Mouse (Mus musculus): Measurements from ENCODE around the gene Amdhd1. TPM values are rescaled to one million over a fixed set of nuclear protein-coding genes. Genes with fewer than 3 reads are reported as not detected.

The Amdhd1 gene
- polyA plus RNA-seq, 1 experiment from 2014 or later, result 0.43 TPM

DNA sequence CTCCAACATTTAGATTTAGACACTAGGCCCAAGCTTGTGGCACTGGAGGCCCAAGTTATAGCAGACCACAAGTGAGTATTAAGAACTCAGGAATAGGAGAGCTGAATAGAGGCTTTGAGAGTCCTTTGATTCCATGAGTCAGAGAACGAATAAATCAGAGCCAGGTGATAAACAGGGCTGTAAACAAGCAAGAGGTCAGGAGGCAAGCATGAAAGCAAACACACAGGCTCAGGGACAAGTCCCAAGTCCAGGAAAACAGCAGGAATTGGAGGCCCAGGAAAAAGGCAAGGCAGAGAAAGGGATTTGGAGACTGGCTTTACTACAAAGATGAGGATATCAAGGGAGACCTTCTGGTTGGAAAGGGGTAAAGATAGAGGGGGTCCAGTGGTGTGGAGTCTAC, 14.5 kb downstream of the Amdhd1 start:
- DNase-seq (ENCODE audit: low spot score) (no peak), ATAC-seq (ENCODE audit: insufficient number of reproducible peaks, low FRiP score, low TSS enrichment, low read depth) (no peak)
- Histone ChIP-seq H3K4me3 (ENCODE audit: low read depth, low read length) (no peak overlapping the region), H3K4me2 (ENCODE audit: low read depth, severe bottlenecking) (no peak overlapping the region), H3K9me3 (ENCODE audit: control insufficient read depth, low read length) (no peaks in the 10 kb centered on the region), H3K27ac (replicated peaks; ENCODE audit: low read depth, low read length) (no peak overlapping the region), H3K9ac (ENCODE audit: low read length) (no peak overlapping the region), H3K4me1 (ENCODE audit: control insufficient read depth, insufficient read depth, low read length) (no peaks in the 10 kb centered on the region), H3K27me3 (ENCODE audit: control insufficient read depth, insufficient read depth, low read length) (no peaks in the 10 kb centered on the region), H3K36me3 (ENCODE audit: control insufficient read depth, insufficient read depth, low read length) (no peaks in the 10 kb centered on the region)
- 58% methylated on average over 1 of the region's 1 CpGs for WGBS

DNA sequence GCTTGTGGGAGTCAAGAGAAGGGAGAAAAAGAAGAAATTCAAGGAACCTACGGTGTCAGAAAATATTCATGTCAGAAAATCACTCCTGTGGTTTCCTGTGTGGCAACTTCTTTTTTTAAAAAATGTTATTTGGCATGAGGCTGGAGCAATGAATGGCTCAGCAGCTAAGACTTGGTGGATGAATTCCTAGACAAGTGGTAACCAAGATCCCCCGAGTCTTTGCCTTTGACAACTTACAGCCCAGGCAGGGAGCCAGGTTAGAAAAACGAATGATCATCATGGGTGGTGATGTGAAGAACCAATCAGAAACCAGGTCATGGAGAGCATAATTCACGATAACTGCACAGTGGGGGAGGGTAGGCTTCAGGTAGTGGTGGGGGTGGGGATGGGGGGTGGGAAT, 18.8 kb downstream of the Amdhd1 start:
- no peak for DNase-seq (ENCODE audit: low spot score)
- Histone ChIP-seq H3K27ac (replicated peaks; ENCODE audit: low read depth, low read length) (no peak overlapping the region), H3K4me1 (ENCODE audit: control insufficient read depth, insufficient read depth, low read length) (no peaks in the 10 kb centered on the region), H3K9ac (ENCODE audit: low read length) (no peak overlapping the region), H3K27me3 (ENCODE audit: control insufficient read depth, insufficient read depth, low read length) (no peaks in the 10 kb centered on the region), H3K36me3 (ENCODE audit: control insufficient read depth, insufficient read depth, low read length) (no peaks in the 10 kb centered on the region), H3K4me3 (ENCODE audit: low read depth, low read length) (no peak overlapping the region), H3K9me3 (ENCODE audit: control insufficient read depth, low read length) (no peaks in the 10 kb centered on the region), H3K4me2 (ENCODE audit: low read depth, severe bottlenecking) (no peak overlapping the region)
- 71% methylated on average over 4 of the region's 4 CpGs for whole genome bisulfite sequencing
- no peak for ATAC-seq (ENCODE audit: insufficient number of reproducible peaks, low FRiP score, low TSS enrichment, low read depth)

DNA sequence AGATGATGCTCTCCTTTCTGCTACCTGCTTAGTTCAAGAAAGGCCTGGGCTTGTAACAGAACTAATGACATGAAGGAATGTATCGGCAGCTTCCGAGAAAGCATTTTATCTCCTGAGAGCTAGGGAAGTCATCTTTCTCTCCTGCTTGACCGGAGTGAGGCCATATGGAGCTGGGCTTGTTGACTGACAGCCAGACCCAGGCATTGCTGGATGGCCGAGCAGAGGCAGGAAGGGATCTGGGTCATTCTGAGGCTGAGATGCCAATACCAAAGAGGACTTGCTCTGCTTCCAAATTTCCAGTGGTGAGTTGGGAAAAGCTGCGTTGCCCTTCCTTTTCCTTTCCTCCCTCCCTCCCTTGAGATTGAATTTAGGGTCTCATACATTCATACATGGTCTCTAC, 20.1 kb downstream of the Amdhd1 start:
- no peak overlapping the region for H3K4me3 ChIP-seq (ENCODE audit: low read depth, low read length)
- DNase-seq (ENCODE audit: low spot score), result no peak
- 85% methylated on average over 5 of the region's 5 CpGs for WGBS

DNA sequence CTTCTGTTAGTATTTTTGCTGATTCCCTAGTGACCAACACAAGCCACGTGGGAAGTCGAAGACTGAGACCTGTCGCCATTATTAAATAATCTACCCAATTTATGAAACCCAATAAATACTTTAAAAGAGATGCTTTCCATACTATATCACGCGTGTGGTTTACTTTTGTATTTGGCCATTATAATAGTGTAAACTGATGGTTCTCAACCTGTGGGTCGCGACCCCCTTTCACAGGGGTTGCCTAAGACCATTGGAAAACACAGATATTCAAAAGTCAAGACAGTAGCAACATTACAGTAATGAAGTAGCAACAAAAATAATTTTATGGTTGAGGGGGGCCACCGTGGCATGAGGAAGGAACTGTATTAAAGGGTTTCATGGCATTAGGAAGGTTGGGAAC, 20.7 kb downstream of the Amdhd1 start:
- no peak for ATAC-seq (ENCODE audit: insufficient number of reproducible peaks, low FRiP score, low TSS enrichment, low read depth)
- WGBS, result 90% methylated on average over 8 of the region's 8 CpGs
- no peaks in the 10 kb centered on the region for H3K4me1 ChIP-seq (ENCODE audit: control insufficient read depth, insufficient read depth, low read length)
- H3K36me3 ChIP-seq (ENCODE audit: control insufficient read depth, insufficient read depth, low read length), result no peaks in the 10 kb centered on the region
- DNase-seq (ENCODE audit: low spot score), result no peak
- no peaks in the 10 kb centered on the region for H3K9me3 ChIP-seq (ENCODE audit: control insufficient read depth, low read length)
- H3K27me3 ChIP-seq (ENCODE audit: control insufficient read depth, insufficient read depth, low read length), result no peaks in the 10 kb centered on the region
- no peak overlapping the region for H3K4me3 ChIP-seq (ENCODE audit: low read depth, low read length)
- H3K9ac ChIP-seq (ENCODE audit: low read length), result no peak overlapping the region
- H3K4me2 ChIP-seq (ENCODE audit: low read depth, severe bottlenecking), result no peak overlapping the region
- H3K27ac ChIP-seq (replicated peaks; ENCODE audit: low read depth, low read length), result no peak overlapping the region

More for the DNA sequence above, 20.1 kb downstream of the Amdhd1 start:
- no peaks in the 10 kb centered on the region for H3K36me3 ChIP-seq (ENCODE audit: control insufficient read depth, insufficient read depth, low read length)
- H3K27me3 ChIP-seq (ENCODE audit: control insufficient read depth, insufficient read depth, low read length), result no peaks in the 10 kb centered on the region
- no peak overlapping the region for H3K9ac ChIP-seq (ENCODE audit: low read length)
- H3K4me1 ChIP-seq (ENCODE audit: control insufficient read depth, insufficient read depth, low read length), result no peaks in the 10 kb centered on the region
- H3K9me3 ChIP-seq (ENCODE audit: control insufficient read depth, low read length), result no peaks in the 10 kb centered on the region
- no peak for ATAC-seq (ENCODE audit: insufficient number of reproducible peaks, low FRiP score, low TSS enrichment, low read depth)
- no peak overlapping the region for H3K4me2 ChIP-seq (ENCODE audit: low read depth, severe bottlenecking)
- H3K27ac ChIP-seq (replicated peaks; ENCODE audit: low read depth, low read length), result no peak overlapping the region

DNA sequence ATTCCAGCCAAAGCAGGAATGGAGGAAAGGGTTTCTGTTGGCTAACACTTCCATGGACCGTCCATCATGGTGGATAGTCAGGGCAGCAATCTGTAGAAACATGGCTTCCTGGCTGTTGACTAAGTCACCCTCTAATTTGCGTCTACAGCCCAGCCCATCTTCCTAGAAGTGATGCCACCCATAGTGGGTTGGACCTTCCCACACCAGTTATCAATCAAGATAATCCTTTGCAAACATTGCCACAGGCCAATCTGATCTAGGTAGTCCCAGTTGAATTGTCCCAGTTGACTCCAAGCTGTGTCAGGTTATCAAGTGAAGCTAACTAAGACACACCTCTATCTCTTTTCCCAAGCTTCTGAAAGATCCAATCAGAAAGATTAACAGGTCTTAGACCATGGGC, 21.2 kb downstream of the Amdhd1 start:
- 89% methylated on average over 2 of the region's 2 CpGs for WGBS
- no peaks in the 10 kb centered on the region for H3K4me1 ChIP-seq (ENCODE audit: control insufficient read depth, insufficient read depth, low read length)
- H3K4me2 ChIP-seq (ENCODE audit: low read depth, severe bottlenecking), result no peak overlapping the region
- H3K9ac ChIP-seq (ENCODE audit: low read length), result no peak overlapping the region
- H3K4me3 ChIP-seq (ENCODE audit: low read depth, low read length), result no peak overlapping the region
- no peaks in the 10 kb centered on the region for H3K27me3 ChIP-seq (ENCODE audit: control insufficient read depth, insufficient read depth, low read length)
- no peak for ATAC-seq (ENCODE audit: insufficient number of reproducible peaks, low FRiP score, low TSS enrichment, low read depth)
- no peak overlapping the region for H3K27ac ChIP-seq (replicated peaks; ENCODE audit: low read depth, low read length)
- no peaks in the 10 kb centered on the region for H3K9me3 ChIP-seq (ENCODE audit: control insufficient read depth, low read length)
- no peak for DNase-seq (ENCODE audit: low spot score)
- H3K36me3 ChIP-seq (ENCODE audit: control insufficient read depth, insufficient read depth, low read length), result no peaks in the 10 kb centered on the region

DNA sequence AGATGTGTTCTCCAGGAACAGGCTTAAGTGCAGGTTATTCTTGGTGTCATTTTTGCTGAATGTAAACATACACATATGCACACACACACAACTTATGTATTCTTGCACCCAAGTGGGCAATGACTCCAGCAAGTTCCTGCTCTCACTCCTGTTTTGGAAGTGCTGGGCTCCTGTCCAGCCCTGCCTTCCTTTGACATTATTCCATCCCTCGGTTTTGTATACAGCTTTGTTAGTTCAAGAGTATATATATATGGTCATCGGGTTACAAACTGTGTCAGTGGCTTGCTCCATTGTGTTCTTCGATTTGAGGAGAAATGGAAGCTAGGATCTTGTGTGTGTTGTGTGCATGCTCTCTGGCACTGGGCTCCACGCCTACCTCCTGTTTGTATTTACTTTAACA, 21.6 kb downstream of the Amdhd1 start:
- whole genome bisulfite sequencing, result 86% methylated on average over 4 of the region's 4 CpGs
- H3K27ac ChIP-seq (replicated peaks; ENCODE audit: low read depth, low read length), result no peak overlapping the region
- H3K27me3 ChIP-seq (ENCODE audit: control insufficient read depth, insufficient read depth, low read length), result no peaks in the 10 kb centered on the region
- H3K9me3 ChIP-seq (ENCODE audit: control insufficient read depth, low read length), result no peaks in the 10 kb centered on the region
- no peaks in the 10 kb centered on the region for H3K36me3 ChIP-seq (ENCODE audit: control insufficient read depth, insufficient read depth, low read length)
- H3K4me2 ChIP-seq (ENCODE audit: low read depth, severe bottlenecking), result no peak overlapping the region
- H3K4me3 ChIP-seq (ENCODE audit: low read depth, low read length), result no peak overlapping the region
- ATAC-seq (ENCODE audit: insufficient number of reproducible peaks, low FRiP score, low TSS enrichment, low read depth), result no peak
- H3K9ac ChIP-seq (ENCODE audit: low read length), result no peak overlapping the region
- no peak for DNase-seq (ENCODE audit: low spot score)
- H3K4me1 ChIP-seq (ENCODE audit: control insufficient read depth, insufficient read depth, low read length), result no peaks in the 10 kb centered on the region

DNA sequence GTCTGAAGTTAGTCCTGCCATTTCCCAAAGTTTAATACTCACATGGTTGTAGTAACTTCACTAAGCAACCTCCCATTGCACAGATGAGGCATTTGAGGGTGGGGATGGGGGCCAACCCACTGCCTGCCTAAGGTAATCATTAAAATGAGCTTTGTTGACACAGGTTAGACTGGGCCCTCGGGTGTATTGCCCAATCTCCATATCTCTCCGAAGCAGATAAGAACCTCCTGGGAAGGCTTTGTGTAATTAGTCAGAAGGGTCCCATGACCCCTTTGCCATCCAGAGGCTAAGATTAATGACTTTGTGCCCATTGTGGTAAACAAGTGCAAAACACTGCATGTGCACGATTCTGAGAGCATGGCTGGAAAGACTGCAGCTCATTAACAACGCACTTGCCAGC, 22.1 kb downstream of the Amdhd1 start:
- H3K9ac ChIP-seq (ENCODE audit: low read length), result no peak overlapping the region
- no peak overlapping the region for H3K4me2 ChIP-seq (ENCODE audit: low read depth, severe bottlenecking)
- no peak for DNase-seq (ENCODE audit: low spot score)
- H3K4me1 ChIP-seq (ENCODE audit: control insufficient read depth, insufficient read depth, low read length), result no peaks in the 10 kb centered on the region
- no peak for ATAC-seq (ENCODE audit: insufficient number of reproducible peaks, low FRiP score, low TSS enrichment, low read depth)
- no peaks in the 10 kb centered on the region for H3K36me3 ChIP-seq (ENCODE audit: control insufficient read depth, insufficient read depth, low read length)
- H3K27ac ChIP-seq (replicated peaks; ENCODE audit: low read depth, low read length), result no peak overlapping the region
- H3K9me3 ChIP-seq (ENCODE audit: control insufficient read depth, low read length), result no peaks in the 10 kb centered on the region
- H3K4me3 ChIP-seq (ENCODE audit: low read depth, low read length), result no peak overlapping the region
- no peaks in the 10 kb centered on the region for H3K27me3 ChIP-seq (ENCODE audit: control insufficient read depth, insufficient read depth, low read length)
- 53% methylated on average over 4 of the region's 4 CpGs for WGBS

DNA sequence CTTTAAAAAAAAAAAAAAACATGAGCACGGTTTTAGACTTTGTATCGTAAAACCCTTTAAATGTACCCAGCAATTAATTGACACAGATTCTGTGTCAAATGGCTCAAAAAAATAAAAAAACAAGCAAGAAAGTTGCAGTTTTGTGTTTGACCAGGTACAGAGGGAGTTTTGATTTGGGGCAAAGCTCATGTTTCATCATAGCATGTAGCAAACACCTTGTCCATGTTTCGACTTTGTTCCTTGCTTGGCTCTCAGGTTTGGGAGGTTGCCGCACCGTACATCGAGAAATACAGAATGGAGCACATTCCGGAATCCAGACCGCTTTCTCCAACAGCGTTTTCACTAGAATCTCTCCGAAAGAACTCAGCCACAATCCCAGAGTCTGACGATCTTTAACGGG, 23.9 kb downstream of the Amdhd1 start:
- H3K36me3 ChIP-seq (ENCODE audit: control insufficient read depth, insufficient read depth, low read length), result no peaks in the 10 kb centered on the region
- no peak for ATAC-seq (ENCODE audit: insufficient number of reproducible peaks, low FRiP score, low TSS enrichment, low read depth)
- H3K27ac ChIP-seq (replicated peaks; ENCODE audit: low read depth, low read length), result no peak overlapping the region

DNA sequence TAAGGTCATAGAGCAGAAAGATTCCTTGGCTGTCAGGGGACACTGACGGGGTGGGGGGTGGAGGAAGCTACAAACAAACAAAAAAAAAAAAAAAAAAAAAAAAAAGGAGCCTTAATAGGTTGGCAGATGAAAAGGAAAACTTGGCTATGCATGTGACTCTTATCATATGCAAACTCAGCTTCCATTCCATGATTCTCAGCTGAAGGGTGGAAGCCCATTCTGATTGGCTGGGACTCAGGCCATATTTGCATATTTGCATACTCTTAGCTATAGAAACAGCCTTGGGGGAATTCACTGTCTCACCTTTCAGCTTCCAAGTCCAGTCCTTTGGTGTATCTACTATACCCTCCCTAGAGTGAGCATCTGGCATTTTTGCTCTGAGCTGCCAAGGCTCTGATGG, 24.4 kb downstream of the Amdhd1 start:
- no peak for DNase-seq (ENCODE audit: low spot score)
- WGBS, result 37% methylated on average over 1 of the region's 1 CpGs

More for the DNA sequence above, 23.9 kb downstream of the Amdhd1 start:
- no peak for DNase-seq (ENCODE audit: low spot score)
- no peak overlapping the region for H3K4me3 ChIP-seq (ENCODE audit: low read depth, low read length)
- no peaks in the 10 kb centered on the region for H3K4me1 ChIP-seq (ENCODE audit: control insufficient read depth, insufficient read depth, low read length)
- H3K9me3 ChIP-seq (ENCODE audit: control insufficient read depth, low read length), result no peaks in the 10 kb centered on the region
- WGBS, result 79% methylated on average over 12 of the region's 12 CpGs
- H3K27me3 ChIP-seq (ENCODE audit: control insufficient read depth, insufficient read depth, low read length), result no peaks in the 10 kb centered on the region
- no peak overlapping the region for H3K4me2 ChIP-seq (ENCODE audit: low read depth, severe bottlenecking)
- no peak overlapping the region for H3K9ac ChIP-seq (ENCODE audit: low read length)

More for the DNA sequence above, 24.4 kb downstream of the Amdhd1 start:
- H3K4me1 ChIP-seq (ENCODE audit: control insufficient read depth, insufficient read depth, low read length), result no peaks in the 10 kb centered on the region
- ATAC-seq (ENCODE audit: insufficient number of reproducible peaks, low FRiP score, low TSS enrichment, low read depth), result no peak
- H3K9me3 ChIP-seq (ENCODE audit: control insufficient read depth, low read length), result no peaks in the 10 kb centered on the region
- no peak overlapping the region for H3K9ac ChIP-seq (ENCODE audit: low read length)
- H3K4me3 ChIP-seq (ENCODE audit: low read depth, low read length), result no peak overlapping the region
- H3K27ac ChIP-seq (replicated peaks; ENCODE audit: low read depth, low read length), result no peak overlapping the region
- H3K36me3 ChIP-seq (ENCODE audit: control insufficient read depth, insufficient read depth, low read length), result no peaks in the 10 kb centered on the region
- H3K4me2 ChIP-seq (ENCODE audit: low read depth, severe bottlenecking), result no peak overlapping the region
- H3K27me3 ChIP-seq (ENCODE audit: control insufficient read depth, insufficient read depth, low read length), result no peaks in the 10 kb centered on the region

All from limb, embryonic 11.5 days (tissue).